In genomic region chr7:139248615-139249405, GRCm38 (mm10) we compare ENCODE assay signal across 8 mouse cellular contexts. TPM values are rescaled to one million over a fixed set of nuclear protein-coding genes. Genes with fewer than 3 reads are reported as not detected.
DNase-seq lines count a peak whose midpoint lies in the region; ATAC-seq and TF ChIP-seq lines count a peak whose summit lies in the region.

No protein-coding gene starts in this region.

- TF ChIP-seq CTCF in thymus, adult 2 months (IDR thresholded peaks at IDR 0.05; ENCODE audit: borderline replicate concordance, control insufficient read depth, extremely low read depth, insufficient read depth, low read length, poor library complexity): no peak

- WGBS in thymus, adult 2 months: 5% methylated on average over 45 of the region's 45 CpGs
- 2% methylated on average over 45 of the region's 45 CpGs for WGBS in forebrain, embryonic 12.5 days
- 1% methylated on average over 45 of the region's 45 CpGs for WGBS in intestine, embryonic 15.5 days
- WGBS in midbrain, embryonic 12.5 days: 2% methylated on average over 45 of the region's 45 CpGs

- DNase-seq in embryo, embryonic 10 days (ENCODE audit: low spot score): peak; percentile 15
- DNase-seq in embryo, embryonic 9.5 days (ENCODE audit: extremely low spot score): no peak
- peak; percentile 26 for DNase-seq in thymus, adult 2 months
- no peak for DNase-seq in thymus, postnatal 36 days
- DNase-seq in layer of hippocampus, postnatal 25 days (ENCODE audit: extremely low spot score in 1 of 2, low spot score in 1 of 2): no peak

- H3K27ac ChIP-seq in thymus, adult 2 months (ENCODE audit: control insufficient read depth, insufficient read depth, low read length): no peak overlapping the region
- no peak overlapping the region for H3K27ac ChIP-seq in forebrain, embryonic 12.5 days
- peak overlapping the region; percentile 95 for H3K27ac ChIP-seq in intestine, embryonic 15.5 days
- no peak overlapping the region for H3K27ac ChIP-seq in midbrain, embryonic 12.5 days (replicated peaks)

- no peaks in the 10 kb centered on the region for H3K27me3 ChIP-seq in thymus, adult 2 months (ENCODE audit: control insufficient read depth, insufficient read depth, low read length)
- H3K27me3 ChIP-seq in forebrain, embryonic 12.5 days: peaks cover 63% of the 10 kb centered on the region
- no peaks in the 10 kb centered on the region for H3K27me3 ChIP-seq in intestine, embryonic 15.5 days (replicated peaks)
- peaks cover 72% of the 10 kb centered on the region for H3K27me3 ChIP-seq in midbrain, embryonic 12.5 days

- H3K4me2 ChIP-seq in forebrain, embryonic 12.5 days: peak overlapping the region; percentile 96
- peak overlapping the region; percentile 83 for H3K4me2 ChIP-seq in intestine, embryonic 15.5 days (replicated peaks)
- peak overlapping the region; percentile 90 for H3K4me2 ChIP-seq in midbrain, embryonic 12.5 days (replicated peaks)

- ATAC-seq in forebrain, embryonic 12.5 days (ENCODE audit: low FRiP score): peak; percentile 33
- ATAC-seq in intestine, embryonic 15.5 days: peak; percentile 3; the same call in 1 of the 2 replicates
- no peak for ATAC-seq in midbrain, embryonic 12.5 days (ENCODE audit: low FRiP score, low read depth)

- no peak for TF ChIP-seq POLR2A in thymus, adult 2 months (IDR thresholded peaks at IDR 0.05; ENCODE audit: control insufficient read depth, extremely low read depth, insufficient read depth, low read length, poor library complexity)

- H3K36me3 ChIP-seq in thymus, adult 2 months (ENCODE audit: control insufficient read depth, insufficient read depth, low read length): no peaks in the 10 kb centered on the region
- no peaks in the 10 kb centered on the region for H3K36me3 ChIP-seq in forebrain, embryonic 12.5 days (replicated peaks)
- no peaks in the 10 kb centered on the region for H3K36me3 ChIP-seq in intestine, embryonic 15.5 days
- no peaks in the 10 kb centered on the region for H3K36me3 ChIP-seq in midbrain, embryonic 12.5 days

- no peaks in the 10 kb centered on the region for H3K9me3 ChIP-seq in forebrain, embryonic 12.5 days
- H3K9me3 ChIP-seq in intestine, embryonic 15.5 days: no peaks in the 10 kb centered on the region
- H3K9me3 ChIP-seq in midbrain, embryonic 12.5 days: no peaks in the 10 kb centered on the region

- H3K9ac ChIP-seq in forebrain, embryonic 12.5 days: peak overlapping the region; percentile 67
- peak overlapping the region; percentile 90 for H3K9ac ChIP-seq in intestine, embryonic 15.5 days
- peak overlapping the region; percentile 62 for H3K9ac ChIP-seq in midbrain, embryonic 12.5 days (replicated peaks)

- peak overlapping the region; percentile 68 for H3K4me3 ChIP-seq in thymus, adult 2 months (ENCODE audit: control insufficient read depth, insufficient read depth, low read length)
- peak overlapping the region; percentile 64 for H3K4me3 ChIP-seq in forebrain, embryonic 12.5 days (replicated peaks)
- peak overlapping the region; percentile 51 for H3K4me3 ChIP-seq in intestine, embryonic 15.5 days (replicated peaks)
- peak overlapping the region; percentile 67 for H3K4me3 ChIP-seq in midbrain, embryonic 12.5 days

- H3K4me1 ChIP-seq in thymus, adult 2 months (replicated peaks; ENCODE audit: control insufficient read depth, insufficient read depth, low read length): peaks cover 16% of the 10 kb centered on the region
- peaks cover 36% of the 10 kb centered on the region for H3K4me1 ChIP-seq in forebrain, embryonic 12.5 days
- peaks cover 75% of the 10 kb centered on the region for H3K4me1 ChIP-seq in intestine, embryonic 15.5 days (replicated peaks)
- peaks cover 28% of the 10 kb centered on the region for H3K4me1 ChIP-seq in midbrain, embryonic 12.5 days

RNA-seq across cellular contexts. Expression of gene Pwwp2b, which starts 0.5 kb away (rescaled TPM):
- polyA plus RNA-seq in thymus, adult 2 months (2012; rRNA removed): 6.3 and 7.4 TPM in 2 replicates
- polyA plus RNA-seq in forebrain, embryonic 12.5 days (2016; fragmentation: Nextera tagmentation; extraction: Ambion mirVana): 4.0 and 4.8 TPM in 2 replicates
- 20.3 and 21.4 TPM in 2 replicates for polyA plus RNA-seq in intestine, embryonic 15.5 days (2015; fragmentation: Nextera tagmentation; extraction: Ambion mirVana)
- polyA plus RNA-seq in midbrain, embryonic 12.5 days (2016; fragmentation: Nextera tagmentation; extraction: Ambion mirVana): 3.4 and 3.9 TPM in 2 replicates
- total RNA-seq in layer of hippocampus, postnatal 25 days (2021): 10 to 100 TPM; 28.9 to 31.4 TPM

RNA-seq across cellular contexts. Expression of gene Stk32c, which starts 35.7 kb away (rescaled TPM):
- 1.3 and 1.7 TPM in 2 replicates for polyA plus RNA-seq in thymus, adult 2 months (2012; rRNA removed)
- 0.46 and 0.62 TPM in 2 replicates for polyA plus RNA-seq in forebrain, embryonic 12.5 days (2016; fragmentation: Nextera tagmentation; extraction: Ambion mirVana)
- 0.10 and 0.29 TPM in 2 replicates for polyA plus RNA-seq in intestine, embryonic 15.5 days (2015; fragmentation: Nextera tagmentation; extraction: Ambion mirVana)
- 0.66 and 1.0 TPM in 2 replicates for polyA plus RNA-seq in midbrain, embryonic 12.5 days (2016; fragmentation: Nextera tagmentation; extraction: Ambion mirVana)
- 100 to 1,000 TPM in 1 of 2 experiments, 10 to 100 TPM in 1; 92.1 to 104 TPM for total RNA-seq in layer of hippocampus, postnatal 25 days (2021)

RNA-seq across cellular contexts. Expression of gene Lrrc27, which starts 36.0 kb away (rescaled TPM):
- polyA plus RNA-seq in thymus, adult 2 months (2012; rRNA removed): 3.9 and 4.0 TPM in 2 replicates
- 5.1 and 6.0 TPM in 2 replicates for polyA plus RNA-seq in forebrain, embryonic 12.5 days (2016; fragmentation: Nextera tagmentation; extraction: Ambion mirVana)
- 4.4 TPM in 2 replicates for polyA plus RNA-seq in intestine, embryonic 15.5 days (2015; fragmentation: Nextera tagmentation; extraction: Ambion mirVana)
- polyA plus RNA-seq in midbrain, embryonic 12.5 days (2016; fragmentation: Nextera tagmentation; extraction: Ambion mirVana): 4.8 and 5.8 TPM in 2 replicates
- total RNA-seq in layer of hippocampus, postnatal 25 days (2021): 1 to 10 TPM; 6.1 to 6.8 TPM

Comparison
In these comparisons a context has a peak if more than half of its experiments do, and no peak if none do; other contexts are left out.
1. DNase-seq: peak in embryo, embryonic 10 days (single experiment) and thymus, adult 2 months (single experiment); none in embryo, embryonic 9.5 days (single experiment), thymus, postnatal 36 days (0 of 2) and layer of hippocampus, postnatal 25 days (0 of 2).
2. Peak in every context shown above with its lines, with median percentiles within 50 percentile points of each other: H3K4me3 ChIP-seq, H3K4me2 ChIP-seq and H3K9ac ChIP-seq.